Mouse (Mus musculus) CH12.LX (cell line): Measurements from ENCODE around the gene Celf2. TPM values are rescaled to one million over a fixed set of nuclear protein-coding genes. Genes with fewer than 3 reads are reported as not detected.

Experiments
- DNase-seq: peaks from one replicate; pipeline ENCODE4 v3.0.0-alpha.2; 2013; ENCODE audit errors: extremely low read depth
- H3K27ac ChIP-seq: 2 replicates; pipeline ENCODE4 v1.5.1; 2012; ENCODE audit warnings: low read depth, mild to moderate bottlenecking, control low read depth, moderate library complexity; ENCODE audit not compliant: insufficient read depth
- H3K27me3 ChIP-seq: replicated peaks from 2 replicates; pipeline ENCODE3; 2012; ENCODE audit warnings: inconsistent platforms
- H3K36me3 ChIP-seq, 2 experiments: replicated peaks in 1 of 2; 2 replicates each; pipeline versions ENCODE3 to v1.6.1; 2012; ENCODE audit warnings: inconsistent platforms in 1 of 2, low read length in 1 of 2, mild to moderate bottlenecking in 1 of 2, mixed read lengths in 1 of 2, moderate library complexity in 1 of 2; ENCODE audit not compliant: control insufficient read depth in 1 of 2, insufficient read depth in 1 of 2
- H3K4me1 ChIP-seq, 2 experiments: 2 replicates each; pipeline ENCODE4 v1.6.1; 2012; ENCODE audit warnings: inconsistent platforms in 1 of 2, moderate library complexity in 1 of 2; ENCODE audit not compliant: insufficient read depth in 2 of 2, control insufficient read depth in 1 of 2
- H3K4me2 ChIP-seq: 2 replicates; pipeline ENCODE4 v1.6.1; 2012; ENCODE audit warnings: low read depth, mild to moderate bottlenecking, control low read depth; ENCODE audit not compliant: poor library complexity, insufficient read depth, severe bottlenecking
- H3K4me3 ChIP-seq, 3 experiments: fragments of 150-350 bp in 1 of 3; sonication (generic) in 1 of 3; replicated peaks in 1 of 3; 2 replicates each; pipeline versions ENCODE3 to v1.5.1; 2011 to 2012; ENCODE audit warnings: low read depth in 2 of 3, low read length in 2 of 3, mild to moderate bottlenecking in 2 of 3, moderate library complexity in 2 of 3, control low read depth in 1 of 3, improper control_type of control experiment in 1 of 3, inconsistent platforms in 1 of 3, mixed read lengths in 1 of 3; ENCODE audit not compliant: poor library complexity in 1 of 3
- H3K79me2 ChIP-seq: replicated peaks from 2 replicates; pipeline ENCODE4 v1.6.1; 2012; ENCODE audit warnings: mild to moderate bottlenecking, moderate library complexity; ENCODE audit not compliant: control insufficient read depth, poor library complexity, insufficient read depth, severe bottlenecking; ENCODE audit errors: extremely low read depth
- H3K9ac ChIP-seq: 2 replicates; pipeline ENCODE4 v1.6.1; 2012; ENCODE audit warnings: low read depth, mild to moderate bottlenecking, control low read depth, moderate library complexity; ENCODE audit not compliant: insufficient read depth
- H3K9me3 ChIP-seq: replicated peaks from 2 replicates; pipeline ENCODE3; 2012; ENCODE audit warnings: low read length, inconsistent platforms, mixed read lengths
- BHLHE40 ChIP-seq: IDR thresholded peaks from 2 replicates; pipeline ENCODE4 v1.6.1; 2011; ENCODE audit warnings: mild to moderate bottlenecking, low read depth, low read length, improper control_type of control experiment
- CHD1 ChIP-seq: IDR thresholded peaks from 2 replicates; pipeline ENCODE4 v1.6.1; 2012; ENCODE audit warnings: low read depth, low read length, improper control_type of control experiment, inconsistent platforms
- CTCF ChIP-seq, 2 experiments: IDR thresholded peaks in 1 of 2; conservative IDR thresholded peaks in 1 of 2; 2 replicates each; pipeline ENCODE4 v1.5.1; 2011 to 2012; ENCODE audit warnings: low read depth in 2 of 2, low read length in 2 of 2, improper control_type of control experiment in 1 of 2, inconsistent platforms in 1 of 2, mild to moderate bottlenecking in 1 of 2, moderate library complexity in 1 of 2
- HCFC1 ChIP-seq: IDR thresholded peaks from 2 replicates; pipeline ENCODE4 v1.6.1; 2012; ENCODE audit warnings: low read depth, mild to moderate bottlenecking, inconsistent platforms, low read length, improper control_type of control experiment
- KAT2A ChIP-seq: IDR thresholded peaks from 2 replicates; pipeline ENCODE4 v1.6.1; 2012; ENCODE audit warnings: low read length, improper control_type of control experiment, inconsistent platforms; ENCODE audit not compliant: insufficient replicate concordance
- MAFK ChIP-seq: IDR thresholded peaks from 2 replicates; pipeline ENCODE4 v1.6.1; 2011; ENCODE audit warnings: low read length, improper control_type of control experiment; ENCODE audit not compliant: insufficient replicate concordance
- MAZ ChIP-seq: IDR thresholded peaks from 2 replicates; pipeline ENCODE4 v1.6.1; 2012; ENCODE audit warnings: low read depth, mild to moderate bottlenecking, inconsistent platforms, low read length, improper control_type of control experiment, moderate library complexity
- MEF2A ChIP-seq: IDR thresholded peaks from 2 replicates; pipeline ENCODE4 v1.6.1; 2014; ENCODE audit warnings: low read depth, mild to moderate bottlenecking, inconsistent platforms, low read length, improper control_type of control experiment, borderline replicate concordance
- MXI1 ChIP-seq: IDR thresholded peaks from 2 replicates; pipeline ENCODE4 v1.6.1; 2011; ENCODE audit warnings: mild to moderate bottlenecking, low read depth, low read length, improper control_type of control experiment
- MYC ChIP-seq: IDR thresholded peaks from 2 replicates; pipeline ENCODE4 v1.6.1; 2011; ENCODE audit warnings: low read depth, mild to moderate bottlenecking, improper control_type of control experiment, low read length
- NELFE ChIP-seq: IDR thresholded peaks from 2 replicates; pipeline ENCODE4 v1.6.1; 2011; ENCODE audit warnings: low read depth, low read length, improper control_type of control experiment
- PAX5 ChIP-seq: IDR thresholded peaks from 2 replicates; pipeline ENCODE4 v1.6.1; 2012; ENCODE audit warnings: low read length, inconsistent platforms, mixed read lengths
- POLR2AphosphoS2 ChIP-seq: IDR thresholded peaks from 2 replicates; pipeline ENCODE4 v1.6.1; 2011; ENCODE audit warnings: low read depth, low read length, improper control_type of control experiment
- RCOR1 ChIP-seq: conservative IDR thresholded peaks from 2 replicates; pipeline ENCODE4 v1.6.1; 2012; ENCODE audit warnings: low read depth, mild to moderate bottlenecking, inconsistent platforms, low read length, improper control_type of control experiment
- SMC3 ChIP-seq: IDR thresholded peaks from 2 replicates; pipeline ENCODE4 v1.6.1; 2011; ENCODE audit warnings: low read depth, low read length, improper control_type of control experiment
- USF1 ChIP-seq: IDR thresholded peaks from 2 replicates; pipeline ENCODE4 v1.6.1; 2014; ENCODE audit warnings: low read depth, mild to moderate bottlenecking, inconsistent platforms, low read length, improper control_type of control experiment
- USF2 ChIP-seq: conservative IDR thresholded peaks from 2 replicates; pipeline ENCODE4 v1.6.1; 2011; ENCODE audit warnings: low read depth, low read length, improper control_type of control experiment
- ZC3H11A ChIP-seq: IDR thresholded peaks from 2 replicates; pipeline ENCODE4 v1.6.1; 2012; ENCODE audit warnings: low read depth, mild to moderate bottlenecking, inconsistent platforms, low read length, improper control_type of control experiment
- ZMIZ1 ChIP-seq: IDR thresholded peaks from 2 replicates; pipeline ENCODE4 v1.6.1; 2012; ENCODE audit warnings: low read depth, mild to moderate bottlenecking, inconsistent platforms, low read length, improper control_type of control experiment
- ZNF384 ChIP-seq: IDR thresholded peaks from 2 replicates; pipeline ENCODE4 v1.6.1; 2012; ENCODE audit warnings: low read depth, low read length, improper control_type of control experiment, inconsistent platforms
- dilution Hi-C: fragments of 300-500 bp; cut with MboI; formaldehyde crosslinking; loops from 2 replicates; pipeline ENCODE4 v1.14.3; 2020; ENCODE audit warnings: low sequenced_read_pairs; ENCODE audit not compliant: extremely low pct_unique_long_range_greater_than_20kb, extremely low pct_ligation_motif_present
- in situ Hi-C: fragments of 300-500 bp; cut with MboI; formaldehyde crosslinking; loops from 3 replicates; pipeline ENCODE4 v1.14.3; 2019; ENCODE audit warnings: low sequenced_read_pairs, low pct_ligation_motif_present, low pct_unique_long_range_greater_than_20kb, mixed read lengths
- polyA plus RNA-seq: library from polyadenylated mRNA; unstranded; fragments of >175 nt; gene quantifications from 2 replicates; pipeline ENCODE4 v1.2.1, GENCODE M21; 2012; ENCODE audit warnings: low read depth; ENCODE audit not compliant: insufficient read length
- total RNA-seq, 2 experiments: library from RNA; depleted of rRNA; stranded (reverse); fragments of 300-350 nt in 1 of 2; fragments of >200 nt in 1 of 2; gene quantifications; 2 replicates each; pipeline ENCODE4 v1.2.3; 2012 to 2014

Gene Celf2
- total and polyA plus RNA-seq, 3 experiments: 51.0 to 143 (median 103) TPM

DNA sequence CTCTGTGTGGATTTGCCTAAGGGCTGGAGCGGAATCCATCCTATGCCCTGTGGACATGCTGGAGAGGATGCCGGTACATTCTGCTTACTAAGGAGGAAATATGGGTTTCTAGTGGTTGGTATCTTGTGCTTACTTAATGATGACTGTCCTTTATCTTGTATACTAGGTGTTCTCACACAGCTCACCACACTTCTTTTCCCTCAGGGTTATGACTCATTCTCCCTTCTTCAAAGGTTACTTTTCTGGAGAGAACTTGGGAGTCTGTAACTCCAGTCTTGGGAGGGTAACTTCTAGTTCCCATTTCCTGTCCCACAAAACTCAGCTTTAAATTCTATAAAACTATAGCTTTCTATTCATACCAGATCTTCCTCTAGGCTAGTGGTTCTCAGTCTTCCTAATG, 570.2 kb downstream of the Celf2 start:
- Histone ChIP-seq H3K4me1 (no peaks in the 10 kb centered on the region), H3K4me3 (no peak overlapping the region)
- dilution Hi-C loops: no loop called here
- no peak for DNase-seq
- no peak for TF ChIP-seq MAZ
- no peak for TF ChIP-seq CTCF (conservative IDR thresholded peaks at IDR 0.05 in 1 of 2, IDR thresholded peaks at IDR 0.05 in 1 of 2; ENCODE audit: low read depth in 2 of 2, low read length in 2 of 2)
- TF ChIP-seq USF2: no peak
- no peak for TF ChIP-seq POLR2AphosphoS2
- no peak for TF ChIP-seq KAT2A
- TF ChIP-seq RCOR1: no peak
- no peak for TF ChIP-seq MYC
- TF ChIP-seq MAFK: no peak
- no peak for TF ChIP-seq ZMIZ1
- no peak for TF ChIP-seq MEF2A
- no peak for TF ChIP-seq PAX5
- TF ChIP-seq, all 38 proteins: peak for 0
- no peak overlapping the region for H3K4me2 ChIP-seq
- in situ Hi-C loops: no loop called here
- H3K36me3 ChIP-seq: no peaks in the 10 kb centered on the region
- H3K27me3 ChIP-seq: no peaks in the 10 kb centered on the region
- H3K9ac ChIP-seq: no peak overlapping the region
- no peaks in the 10 kb centered on the region for H3K9me3 ChIP-seq
- H3K79me2 ChIP-seq: no peaks in the 10 kb centered on the region
- no peak overlapping the region for H3K27ac ChIP-seq

DNA sequence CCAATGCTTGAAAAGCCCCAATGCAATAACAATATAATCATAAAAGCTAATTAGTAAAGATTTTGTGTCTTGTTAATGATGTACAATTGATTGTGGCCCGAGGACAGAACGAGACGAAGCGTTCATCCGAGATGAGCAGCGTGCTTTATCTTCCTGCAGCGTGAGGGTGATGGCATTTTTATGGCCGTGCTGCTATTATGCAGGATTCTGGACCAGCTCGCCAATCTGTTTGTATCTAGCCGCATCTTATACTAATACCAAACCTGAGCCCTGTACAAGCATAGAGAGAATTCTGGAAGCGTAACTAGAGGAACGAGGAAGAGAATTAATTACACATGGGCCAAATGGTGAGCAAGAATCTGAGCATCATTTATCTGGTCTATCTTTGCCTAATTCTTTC, 576.2 kb downstream of the Celf2 start:
- H3K9me3 ChIP-seq: no peaks in the 10 kb centered on the region
- in situ Hi-C loops: no loop called here
- H3K79me2 ChIP-seq: no peaks in the 10 kb centered on the region
- H3K4me1 ChIP-seq: no peaks in the 10 kb centered on the region
- TF ChIP-seq MAFK (no peak), HCFC1 (no peak), POLR2AphosphoS2 (no peak), USF1 (no peak), ZC3H11A (no peak)
- dilution Hi-C loops: no loop called here
- no peaks in the 10 kb centered on the region for H3K27me3 ChIP-seq
- no peak overlapping the region for H3K27ac ChIP-seq
- H3K36me3 ChIP-seq: no peaks in the 10 kb centered on the region
- H3K9ac ChIP-seq: no peak overlapping the region
- H3K4me2 ChIP-seq: no peak overlapping the region
- H3K4me3 ChIP-seq: no peak overlapping the region
- DNase-seq: no peak

DNA sequence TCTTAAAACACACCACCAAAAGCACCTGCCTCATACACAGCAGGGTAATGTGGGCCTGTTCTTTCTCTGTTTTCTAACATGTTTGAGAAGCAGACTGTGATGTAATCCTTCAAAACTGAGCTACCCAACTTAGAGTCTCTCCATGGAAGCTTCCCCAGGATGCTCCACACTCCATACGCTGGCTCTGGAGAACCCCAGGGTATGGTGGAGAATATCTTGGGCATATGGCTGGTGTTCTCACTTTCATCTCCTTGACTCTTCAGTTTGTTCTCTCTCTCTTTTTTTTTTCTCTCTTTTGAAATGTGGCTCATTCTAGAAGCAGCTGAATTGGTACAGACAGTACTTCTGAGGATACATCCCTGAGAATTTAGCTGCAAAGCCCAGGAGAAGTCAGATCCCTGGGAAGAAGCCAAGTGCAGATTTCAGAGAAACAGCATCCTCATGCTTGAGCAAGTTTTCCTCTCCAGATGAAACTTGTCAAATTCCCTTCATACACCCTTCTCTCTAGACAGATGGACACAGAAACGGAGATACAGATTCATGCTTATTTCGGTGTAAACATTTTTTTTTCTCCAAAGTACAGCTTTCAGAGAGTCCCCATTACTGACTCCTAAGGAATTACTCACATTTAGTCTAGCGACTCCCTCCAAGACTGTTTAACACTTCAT, 581.5 kb downstream of the Celf2 start:
- no peak overlapping the region for H3K9ac ChIP-seq
- H3K36me3 ChIP-seq: no peaks in the 10 kb centered on the region
- H3K4me2 ChIP-seq: no peak overlapping the region
- no peaks in the 10 kb centered on the region for H3K4me1 ChIP-seq
- in situ Hi-C loops (no loop called here), dilution Hi-C loops (no loop called here)
- no peak overlapping the region for H3K27ac ChIP-seq
- TF ChIP-seq MAFK (no peak), BHLHE40 (no peak), MYC (no peak), CHD1 (no peak), MEF2A (no peak), MXI1 (no peak), NELFE (no peak), ZC3H11A (no peak), USF1 (no peak), SMC3 (no peak), RCOR1 (no peak), ZNF384 (no peak)
- no peaks in the 10 kb centered on the region for H3K9me3 ChIP-seq
- no peaks in the 10 kb centered on the region for H3K27me3 ChIP-seq
- H3K79me2 ChIP-seq: no peaks in the 10 kb centered on the region
- no peak for DNase-seq
- H3K4me3 ChIP-seq: no peak overlapping the region
